Mouse (Mus musculus) E14TG2a.4 (cell line): ENCODE data around the gene Fdx1.

ENCODE experiments used
- H3K27me3 ChIP-seq: 2 replicates; pipeline ENCODE4 v1.6.1; 2014; ENCODE audit warnings: low read length, control low read depth; ENCODE audit not compliant: insufficient read depth
- H3K36me3 ChIP-seq: 2 replicates; pipeline ENCODE4 v1.6.1; 2014; ENCODE audit warnings: low read length, control low read depth; ENCODE audit not compliant: insufficient read depth
- H3K4me1 ChIP-seq: replicated peaks from 2 replicates; pipeline ENCODE4 v1.6.1; 2014; ENCODE audit warnings: low read depth, low read length, control low read depth
- H3K4me3 ChIP-seq: replicated peaks from 2 replicates; pipeline ENCODE4 v1.5.1; 2014; ENCODE audit warnings: mild to moderate bottlenecking, low read length
- H3K9me3 ChIP-seq: 2 replicates; pipeline ENCODE4 v1.6.1; 2014; ENCODE audit warnings: low read length, control low read depth
- CTCF ChIP-seq: conservative IDR thresholded peaks from 2 replicates; pipeline ENCODE4 v1.5.1; 2014; ENCODE audit warnings: low read length
- NANOG ChIP-seq: IDR thresholded peaks from 2 replicates; pipeline ENCODE4 v1.6.1; 2014; ENCODE audit warnings: borderline replicate concordance, low read length, mixed read lengths
- POU5F1 ChIP-seq: IDR thresholded peaks from 2 replicates; pipeline ENCODE4 v1.6.1; 2014; ENCODE audit warnings: low read length, borderline replicate concordance

The Fdx1 gene

GRCm38 (mm10) chr9:51974871-51975270 is 11.5 kb upstream of the Fdx1 start:
- Histone ChIP-seq H3K4me1 (peaks cover 15% of the 10 kb centered on the region), H3K9me3 (no peaks in the 10 kb centered on the region), H3K27me3 (no peaks in the 10 kb centered on the region), H3K4me3 (no peak overlapping the region), H3K36me3 (no peaks in the 10 kb centered on the region)
- TF ChIP-seq CTCF: no peak
- TF ChIP-seq NANOG: no peak
- no peak for TF ChIP-seq POU5F1

- TF ChIP-seq NANOG (no peak), CTCF (no peak), POU5F1 (no peak)
- H3K27me3 ChIP-seq: no peaks in the 10 kb centered on the region
- H3K9me3 ChIP-seq: no peaks in the 10 kb centered on the region
- peaks cover 9% of the 10 kb centered on the region for H3K4me1 ChIP-seq
- no peaks in the 10 kb centered on the region for H3K36me3 ChIP-seq
- H3K4me3 ChIP-seq: no peak overlapping the region
These were observed 10.5 kb upstream of the Fdx1 start for GRCm38 (mm10) chr9:51973846-51974245.

GRCm38 (mm10) chr9:51966373-51966772 is 3.0 kb upstream of the Fdx1 start:
- H3K27me3 ChIP-seq: no peaks in the 10 kb centered on the region
- peaks cover 9% of the 10 kb centered on the region; the same call in 1 of the 2 replicates for H3K4me1 ChIP-seq
- no peaks in the 10 kb centered on the region for H3K36me3 ChIP-seq
- TF ChIP-seq POU5F1: no peak
- no peak; the same call in none of the 2 replicates for TF ChIP-seq CTCF
- no peak for TF ChIP-seq NANOG
- no peaks in the 10 kb centered on the region for H3K9me3 ChIP-seq
- no peak overlapping the region for H3K4me3 ChIP-seq

- no peaks in the 10 kb centered on the region for H3K9me3 ChIP-seq
- no peak overlapping the region for H3K4me3 ChIP-seq
- TF ChIP-seq CTCF (no peak), POU5F1 (no peak), NANOG (no peak)
- no peaks in the 10 kb centered on the region for H3K36me3 ChIP-seq
- H3K27me3 ChIP-seq: no peaks in the 10 kb centered on the region
- peaks cover 9% of the 10 kb centered on the region; the same call in 1 of the 2 replicates for H3K4me1 ChIP-seq
These were observed 754 bp upstream of the Fdx1 start for GRCm38 (mm10) chr9:51964110-51964509.

GRCm38 (mm10) chr9:51961190-51961909 is 2.0 kb downstream of the Fdx1 start:
- H3K36me3 ChIP-seq: no peaks in the 10 kb centered on the region
- peaks cover 9% of the 10 kb centered on the region; the same call in 1 of the 2 replicates for H3K4me1 ChIP-seq
- no peaks in the 10 kb centered on the region for H3K27me3 ChIP-seq
- H3K4me3 ChIP-seq: no peak overlapping the region
- no peak for TF ChIP-seq POU5F1
- no peak for TF ChIP-seq CTCF
- no peak for TF ChIP-seq NANOG
- no peaks in the 10 kb centered on the region for H3K9me3 ChIP-seq

- H3K9me3 ChIP-seq: no peaks in the 10 kb centered on the region
- H3K4me3 ChIP-seq: no peak overlapping the region
- no peaks in the 10 kb centered on the region for H3K27me3 ChIP-seq
- no peaks in the 10 kb centered on the region for H3K36me3 ChIP-seq
- H3K4me1 ChIP-seq: peaks cover 9% of the 10 kb centered on the region; the same call in 1 of the 2 replicates
- TF ChIP-seq NANOG: no peak
- no peak for TF ChIP-seq POU5F1
- no peak for TF ChIP-seq CTCF
These were observed 3.0 kb downstream of the Fdx1 start for GRCm38 (mm10) chr9:51960331-51960730.

GRCm38 (mm10) chr9:51958981-51959380 is 4.4 kb downstream of the Fdx1 start:
- Histone ChIP-seq H3K4me3 (no peak overlapping the region), H3K36me3 (peaks cover 9% of the 10 kb centered on the region), H3K27me3 (no peaks in the 10 kb centered on the region), H3K9me3 (no peaks in the 10 kb centered on the region), H3K4me1 (peaks cover 9% of the 10 kb centered on the region; the same call in 1 of the 2 replicates)
- TF ChIP-seq CTCF (no peak), NANOG (no peak), POU5F1 (no peak)

- H3K9me3 ChIP-seq: no peaks in the 10 kb centered on the region
- H3K4me3 ChIP-seq: no peak overlapping the region
- peaks cover 9% of the 10 kb centered on the region for H3K36me3 ChIP-seq
- H3K27me3 ChIP-seq: no peaks in the 10 kb centered on the region
- TF ChIP-seq NANOG (no peak), POU5F1 (no peak), CTCF (no peak)
- no peaks in the 10 kb centered on the region for H3K4me1 ChIP-seq
These were observed 6.3 kb downstream of the Fdx1 start for GRCm38 (mm10) chr9:51957025-51957424.

- TF ChIP-seq POU5F1 (no peak), CTCF (no peak), NANOG (no peak)
- peaks cover 9% of the 10 kb centered on the region for H3K36me3 ChIP-seq
- H3K9me3 ChIP-seq: no peaks in the 10 kb centered on the region
- H3K4me1 ChIP-seq: no peaks in the 10 kb centered on the region
- no peak overlapping the region for H3K4me3 ChIP-seq
- no peaks in the 10 kb centered on the region for H3K27me3 ChIP-seq
These were observed 6.9 kb downstream of the Fdx1 start for GRCm38 (mm10) chr9:51956484-51956883.
